Mouse (Mus musculus): Measurements from ENCODE around the gene Rab26. TPM values are rescaled to one million over a fixed set of nuclear protein-coding genes. Genes with fewer than 3 reads are reported as not detected.

Gene Rab26
- polyA plus RNA-seq, 2 experiments: 3.0 to 4.1 TPM

- Histone ChIP-seq H3K4me2 (replicated peaks; ENCODE audit: low read depth, low read length, severe bottlenecking) (peak within 1 kb of the TSS; percentile 82), H3K27me3 (ENCODE audit: control insufficient read depth, insufficient read depth, low read length) (no peaks in the 10 kb centered on the region), H3K27ac (replicated peaks; ENCODE audit: low read depth, low read length) (peak within 1 kb of the TSS; percentile 82), H3K9me3 (ENCODE audit: control insufficient read depth, low read length) (no peaks in the 10 kb centered on the region), H3K36me3 (ENCODE audit: control insufficient read depth, insufficient read depth, low read length) (peaks cover 26% of the 10 kb centered on the region), H3K9ac (ENCODE audit: low read depth, low read length, severe bottlenecking) (peak within 1 kb of the TSS; percentile 87), H3K4me1 (ENCODE audit: control insufficient read depth, insufficient read depth, low read length) (peaks cover 31% of the 10 kb centered on the region), H3K4me3 (replicated peaks; ENCODE audit: low read length) (peak within 1 kb of the TSS; percentile 91)
- TF ChIP-seq POLR2A (IDR thresholded peaks at IDR 0.05; ENCODE audit: borderline replicate concordance, extremely low read depth, insufficient read depth, insufficient read length): peak; percentile 98; the same call in 1 of the 2 replicates
- peak; percentile 98 for ATAC-seq (ENCODE audit: low FRiP score, low read depth)
- WGBS: under 1% methylated on average over 40 of the region's 40 CpGs
- peak; percentile 100 for DNase-seq (ENCODE audit: low spot score)
These were observed 6.1 kb downstream of the Rab26 start, which contains the start of gene Traf7 for GRCm38 (mm10) chr17:24527723-24528559. Traf7 (minus strand) TSS chr17:24527938.

- no peak for TF ChIP-seq POLR2A (IDR thresholded peaks at IDR 0.05; ENCODE audit: borderline replicate concordance, extremely low read depth, insufficient read depth, insufficient read length)
- no peaks in the 10 kb centered on the region for H3K9me3 ChIP-seq (ENCODE audit: control insufficient read depth, low read length)
- H3K4me2 ChIP-seq (replicated peaks; ENCODE audit: low read depth, low read length, severe bottlenecking): peak overlapping the region; percentile 67
- H3K4me3 ChIP-seq (replicated peaks; ENCODE audit: low read length): peak overlapping the region; percentile 91
- no peaks in the 10 kb centered on the region for H3K27me3 ChIP-seq (ENCODE audit: control insufficient read depth, insufficient read depth, low read length)
- peaks cover 25% of the 10 kb centered on the region for H3K4me1 ChIP-seq (ENCODE audit: control insufficient read depth, insufficient read depth, low read length)
- ATAC-seq (ENCODE audit: low FRiP score, low read depth) (no peak; the same call in 1 of the 2 replicates), DNase-seq (ENCODE audit: low spot score) (no peak)
- peak overlapping the region; percentile 82 for H3K27ac ChIP-seq (replicated peaks; ENCODE audit: low read depth, low read length)
- WGBS: 0% methylated on average over 18 of the region's 19 CpGs
- peak overlapping the region; percentile 87 for H3K9ac ChIP-seq (ENCODE audit: low read depth, low read length, severe bottlenecking)
- peaks cover 27% of the 10 kb centered on the region for H3K36me3 ChIP-seq (ENCODE audit: control insufficient read depth, insufficient read depth, low read length)
These were observed 6.7 kb downstream of the Rab26 start for GRCm38 (mm10) chr17:24527315-24527714.

GRCm38 (mm10) chr17:24524734-24525133 is 9.3 kb downstream of the Rab26 start:
- H3K36me3 ChIP-seq (ENCODE audit: control insufficient read depth, insufficient read depth, low read length): peaks cover 21% of the 10 kb centered on the region
- no peaks in the 10 kb centered on the region for H3K9me3 ChIP-seq (ENCODE audit: control insufficient read depth, low read length)
- ATAC-seq (ENCODE audit: low FRiP score, low read depth): no peak
- WGBS: 85% methylated on average over 2 of the region's 2 CpGs
- no peak overlapping the region for H3K4me2 ChIP-seq (replicated peaks; ENCODE audit: low read depth, low read length, severe bottlenecking)
- no peak for TF ChIP-seq POLR2A (IDR thresholded peaks at IDR 0.05; ENCODE audit: borderline replicate concordance, extremely low read depth, insufficient read depth, insufficient read length)
- H3K4me1 ChIP-seq (ENCODE audit: control insufficient read depth, insufficient read depth, low read length): peaks cover 11% of the 10 kb centered on the region
- no peak overlapping the region; the same call in 1 of the 2 replicates for H3K27ac ChIP-seq (replicated peaks; ENCODE audit: low read depth, low read length)
- no peaks in the 10 kb centered on the region for H3K27me3 ChIP-seq (ENCODE audit: control insufficient read depth, insufficient read depth, low read length)
- peak; percentile 57 for DNase-seq (ENCODE audit: low spot score)
- H3K4me3 ChIP-seq (replicated peaks; ENCODE audit: low read length): no peak overlapping the region
- peak overlapping the region; percentile 34; the same call in 1 of the 2 replicates for H3K9ac ChIP-seq (ENCODE audit: low read depth, low read length, severe bottlenecking)

GRCm38 (mm10) chr17:24520450-24520849 is 13.6 kb downstream of the Rab26 start:
- H3K9ac ChIP-seq (ENCODE audit: low read depth, low read length, severe bottlenecking): no peak overlapping the region
- no peak overlapping the region for H3K4me3 ChIP-seq (replicated peaks; ENCODE audit: low read length)
- peaks cover 55% of the 10 kb centered on the region for H3K36me3 ChIP-seq (ENCODE audit: control insufficient read depth, insufficient read depth, low read length)
- DNase-seq (ENCODE audit: low spot score) (no peak), ATAC-seq (ENCODE audit: low FRiP score, low read depth) (no peak)
- no peaks in the 10 kb centered on the region for H3K4me1 ChIP-seq (ENCODE audit: control insufficient read depth, insufficient read depth, low read length)
- H3K27ac ChIP-seq (replicated peaks; ENCODE audit: low read depth, low read length): no peak overlapping the region
- TF ChIP-seq POLR2A (IDR thresholded peaks at IDR 0.05; ENCODE audit: borderline replicate concordance, extremely low read depth, insufficient read depth, insufficient read length): no peak
- H3K27me3 ChIP-seq (ENCODE audit: control insufficient read depth, insufficient read depth, low read length): no peaks in the 10 kb centered on the region
- H3K4me2 ChIP-seq (replicated peaks; ENCODE audit: low read depth, low read length, severe bottlenecking): no peak overlapping the region
- no peaks in the 10 kb centered on the region for H3K9me3 ChIP-seq (ENCODE audit: control insufficient read depth, low read length)
- WGBS: 81% methylated on average over 4 of the region's 4 CpGs

- TF ChIP-seq POLR2A (IDR thresholded peaks at IDR 0.05; ENCODE audit: borderline replicate concordance, extremely low read depth, insufficient read depth, insufficient read length): no peak
- Histone ChIP-seq H3K9me3 (ENCODE audit: control insufficient read depth, low read length) (no peaks in the 10 kb centered on the region), H3K4me3 (replicated peaks; ENCODE audit: low read length) (no peak overlapping the region), H3K4me1 (ENCODE audit: control insufficient read depth, insufficient read depth, low read length) (no peaks in the 10 kb centered on the region), H3K27ac (replicated peaks; ENCODE audit: low read depth, low read length) (no peak overlapping the region), H3K9ac (ENCODE audit: low read depth, low read length, severe bottlenecking) (no peak overlapping the region; the same call in 1 of the 2 replicates), H3K27me3 (ENCODE audit: control insufficient read depth, insufficient read depth, low read length) (no peaks in the 10 kb centered on the region), H3K36me3 (ENCODE audit: control insufficient read depth, insufficient read depth, low read length) (peaks cover 85% of the 10 kb centered on the region), H3K4me2 (replicated peaks; ENCODE audit: low read depth, low read length, severe bottlenecking) (no peak overlapping the region)
- ATAC-seq (ENCODE audit: low FRiP score, low read depth): no peak
- 88% methylated on average over 23 of the region's 24 CpGs for WGBS
- DNase-seq (ENCODE audit: low spot score): no peak
These were observed 19.4 kb downstream of the Rab26 start for GRCm38 (mm10) chr17:24514270-24515257.
